Mouse (Mus musculus) c-Kit-positive CD71-positive TER-119-positive erythroid progenitor cells, embryonic 14.5 days (primary cell): Measurements from ENCODE around the gene Kdelr1.
"Not testable (repeated sequence)": the region's sequence is repeated elsewhere in the genome, so short reads cannot be mapped to it uniquely, and the experiment has no call there.

Experiments
- DNase-seq: peaks from one replicate; pipeline ENCODE4 v3.0.0-alpha.2; 2013; ENCODE audit warnings: low spot score

Kdelr1 gene

GRCm38 (mm10) chr7:45870282-45871058 lies 2.1 kb upstream of the Kdelr1 start:
- DNase-seq: no peak

GRCm38 (mm10) chr7:45873061-45873947 lies 732 bp downstream of the Kdelr1 start:
- peak; percentile 66 for DNase-seq

- no peak for DNase-seq
These were observed 4.3 kb downstream of the Kdelr1 start for GRCm38 (mm10) chr7:45876895-45877294.

- not testable (repeated sequence) for DNase-seq
These were observed 5.7 kb downstream of the Kdelr1 start, which contains the start of gene Grin2d for GRCm38 (mm10) chr7:45878278-45878677. TSS of gene Grin2d (minus strand) at chr7:45878378.

GRCm38 (mm10) chr7:45880531-45880930 lies 8.0 kb downstream of the Kdelr1 start:
- DNase-seq: no peak

- DNase-seq: no peak
These were observed 8.4 kb downstream of the Kdelr1 start for GRCm38 (mm10) chr7:45881011-45881410.

DNA sequence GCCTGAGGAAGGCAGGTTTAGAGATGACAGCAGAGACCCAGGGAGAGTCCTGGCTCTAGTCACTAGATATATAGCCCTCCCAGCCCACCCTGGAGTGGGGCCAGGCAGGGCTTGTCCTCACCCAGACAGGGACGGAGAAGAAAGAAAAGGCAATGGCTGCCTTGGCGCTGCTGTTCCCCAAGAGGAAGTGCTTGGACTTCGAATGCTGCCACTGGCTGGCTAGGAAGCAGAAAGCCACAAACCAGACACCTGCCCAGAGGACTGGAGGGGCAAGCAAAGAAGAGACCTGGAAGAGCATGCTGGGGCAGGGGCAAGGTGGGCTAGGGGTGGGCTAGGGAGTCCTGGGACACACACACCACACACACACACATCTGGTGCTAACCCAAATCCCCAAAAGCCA lies 14.7 kb downstream of the Kdelr1 start:
- DNase-seq: no peak

DNA sequence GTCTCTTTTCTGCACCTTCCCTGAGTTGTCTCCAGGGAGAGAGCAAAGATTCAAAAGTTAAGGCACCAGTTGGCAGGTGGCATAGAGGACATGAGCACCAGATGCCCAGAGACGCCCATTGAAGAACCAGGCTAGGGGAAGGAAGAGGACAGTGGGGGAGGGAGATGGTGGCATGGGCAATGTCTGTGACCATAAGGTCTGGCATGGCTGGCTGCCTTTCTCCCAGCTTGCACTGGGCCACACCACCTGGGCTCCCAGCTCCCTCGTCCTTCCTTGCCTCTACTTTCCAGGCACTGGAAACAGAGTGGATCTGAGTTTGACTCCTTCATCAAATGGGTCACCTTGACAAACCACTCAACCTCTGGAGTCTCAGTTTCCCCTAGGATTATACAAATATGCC lies 20.1 kb downstream of the Kdelr1 start:
- no peak for DNase-seq

DNA sequence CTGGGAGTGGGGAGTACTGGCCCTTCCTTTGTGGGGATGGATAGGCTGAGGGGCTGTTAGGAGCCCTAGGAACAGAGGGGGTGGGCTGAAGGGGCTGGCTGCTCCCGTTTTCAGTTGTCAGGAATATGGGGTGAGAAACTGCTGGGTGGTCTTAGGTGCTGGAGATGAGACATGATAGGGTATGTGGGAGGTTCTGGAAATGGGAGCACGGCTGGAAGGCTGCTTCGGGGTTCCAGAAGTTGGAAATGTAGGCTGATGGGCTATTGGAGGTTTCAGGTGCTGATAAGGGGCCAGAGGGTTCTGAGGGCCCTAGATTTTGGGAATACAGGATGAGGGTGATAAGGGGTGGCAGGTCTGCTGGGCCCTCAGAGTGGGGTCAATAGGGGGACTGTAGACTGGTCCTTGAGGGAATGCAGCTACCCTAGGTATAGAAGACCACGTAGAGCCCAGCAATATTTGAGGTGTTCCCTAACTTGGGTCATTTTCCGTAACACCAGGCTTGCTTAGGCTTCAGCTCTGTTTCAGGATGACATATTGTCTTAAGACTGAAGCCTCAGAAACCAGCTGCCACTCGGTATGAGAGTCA lies 23.5 kb downstream of the Kdelr1 start:
- DNase-seq: no peak

DNA sequence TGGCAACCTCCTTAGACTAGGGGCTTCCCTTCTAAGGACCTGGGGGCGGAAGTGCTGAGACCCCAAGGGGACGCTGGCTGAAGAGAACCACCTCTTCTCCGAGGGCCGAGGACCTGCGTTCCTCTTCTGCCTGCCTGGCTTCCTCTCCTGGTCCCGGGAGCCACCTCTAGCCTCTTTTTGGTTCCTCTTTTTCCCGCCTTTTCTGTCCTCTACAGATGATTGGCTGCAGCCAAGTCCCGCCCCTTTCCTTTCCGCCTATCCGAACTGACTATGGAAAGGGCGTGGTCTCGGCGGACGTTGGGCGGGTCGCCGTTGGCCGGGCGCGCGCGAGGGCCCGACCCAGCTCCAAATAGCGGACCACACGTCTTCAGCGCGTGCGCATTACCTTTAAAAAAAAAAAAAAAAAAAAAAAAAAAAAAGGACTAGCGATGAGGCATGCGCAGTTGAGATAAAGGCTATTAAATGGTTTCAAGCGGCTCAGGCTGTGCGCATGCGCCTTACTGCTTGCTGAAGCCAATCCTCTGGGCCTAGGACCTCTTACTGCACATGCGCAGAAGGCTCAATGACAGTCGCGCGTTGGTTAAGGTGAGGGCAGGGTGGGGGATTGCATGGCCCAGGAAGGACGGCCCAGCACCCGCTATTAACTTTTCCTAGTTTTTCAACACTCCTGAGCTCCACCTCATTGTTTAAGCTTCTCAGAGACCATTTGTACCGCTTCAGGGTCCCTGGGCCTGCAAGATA lies 24.1 kb downstream of the Kdelr1 start, which contains the start of the genes Syngr4 and Tmem143:
Gene Syngr4 (minus strand): TSS at position 198 of the 741 bp plus-strand sequence.
Gene Tmem143 (plus strand): TSS at position 425 of the 741 bp plus-strand sequence.
- DNase-seq: peak; percentile 99

GRCm38 (mm10) chr7:45897258-45897757 lies 24.7 kb downstream of the Kdelr1 start:
- peak; percentile 61 for DNase-seq

GRCm38 (mm10) chr7:45898125-45898524 lies 25.6 kb downstream of the Kdelr1 start:
- peak; percentile 67 for DNase-seq

DNA sequence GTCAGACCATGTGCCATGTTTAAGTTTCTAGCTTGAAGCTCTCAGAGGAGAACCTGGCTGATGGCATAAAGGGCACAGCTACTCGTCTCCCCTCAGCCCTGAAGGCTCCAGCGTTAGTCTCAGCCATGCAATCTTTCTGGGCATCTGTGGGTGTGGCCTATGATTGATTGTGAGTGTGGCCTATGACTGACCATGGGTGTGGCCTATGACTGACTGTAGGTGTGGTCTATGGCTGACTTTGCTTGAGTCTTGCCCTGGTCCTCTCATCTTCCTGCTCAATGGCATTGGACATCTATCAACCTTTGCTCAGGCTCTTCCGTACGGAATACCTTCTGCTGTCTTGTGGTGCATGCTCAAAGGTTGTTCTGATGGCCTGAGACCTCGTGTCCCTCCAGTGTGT lies 29.0 kb downstream of the Kdelr1 start:
- DNase-seq: peak; percentile 65

- DNase-seq: no peak
These were observed 30.0 kb downstream of the Kdelr1 start for GRCm38 (mm10) chr7:45902481-45903002.

DNA sequence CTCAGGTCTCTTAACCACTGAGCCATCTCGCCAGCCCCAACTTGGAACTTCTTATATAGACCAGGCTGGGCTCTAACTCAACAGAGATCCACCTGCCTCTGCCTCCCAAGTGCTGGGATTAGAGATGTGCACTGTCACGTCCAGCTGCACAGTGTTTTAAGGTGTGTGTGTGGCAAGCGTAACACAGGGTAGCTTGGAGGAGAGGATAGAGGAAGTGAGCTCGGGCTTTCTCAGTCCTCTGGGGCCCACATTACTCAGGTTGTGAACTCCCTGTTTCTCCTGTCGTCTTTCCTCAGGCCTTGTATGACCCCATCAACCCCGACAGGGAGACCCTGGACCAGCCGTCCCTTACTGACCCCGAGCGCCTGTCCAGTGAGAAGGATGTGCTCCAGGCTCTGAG lies 34.0 kb downstream of the Kdelr1 start:
- DNase-seq: no peak

- DNase-seq: no peak
These were observed 35.8 kb downstream of the Kdelr1 start for GRCm38 (mm10) chr7:45908384-45908783.

GRCm38 (mm10) chr7:45909145-45909544 lies 36.6 kb downstream of the Kdelr1 start:
- DNase-seq: no peak

DNA sequence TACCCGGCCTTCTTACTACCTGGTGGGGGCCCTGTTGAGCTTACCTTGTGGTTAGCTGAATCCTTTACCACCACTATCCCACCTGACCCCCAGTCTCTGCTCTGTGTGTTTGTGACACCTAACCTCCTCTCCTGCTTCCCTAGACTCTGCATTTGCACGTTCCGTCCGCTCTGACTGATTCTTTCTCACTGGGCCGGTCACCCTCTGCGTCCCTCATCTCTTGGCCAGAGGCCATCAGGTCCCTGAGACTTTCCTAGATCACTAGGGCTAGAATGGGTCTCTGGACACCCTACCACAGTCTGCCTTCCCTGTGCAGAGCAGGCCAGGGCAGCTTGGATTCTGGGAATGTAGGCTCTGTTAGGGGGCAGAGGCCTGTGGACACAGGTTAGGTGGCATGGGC lies 41.5 kb downstream of the Kdelr1 start:
- DNase-seq: no peak

- no peak for DNase-seq
These were observed 42.4 kb downstream of the Kdelr1 start for GRCm38 (mm10) chr7:45915011-45915410.

DNA sequence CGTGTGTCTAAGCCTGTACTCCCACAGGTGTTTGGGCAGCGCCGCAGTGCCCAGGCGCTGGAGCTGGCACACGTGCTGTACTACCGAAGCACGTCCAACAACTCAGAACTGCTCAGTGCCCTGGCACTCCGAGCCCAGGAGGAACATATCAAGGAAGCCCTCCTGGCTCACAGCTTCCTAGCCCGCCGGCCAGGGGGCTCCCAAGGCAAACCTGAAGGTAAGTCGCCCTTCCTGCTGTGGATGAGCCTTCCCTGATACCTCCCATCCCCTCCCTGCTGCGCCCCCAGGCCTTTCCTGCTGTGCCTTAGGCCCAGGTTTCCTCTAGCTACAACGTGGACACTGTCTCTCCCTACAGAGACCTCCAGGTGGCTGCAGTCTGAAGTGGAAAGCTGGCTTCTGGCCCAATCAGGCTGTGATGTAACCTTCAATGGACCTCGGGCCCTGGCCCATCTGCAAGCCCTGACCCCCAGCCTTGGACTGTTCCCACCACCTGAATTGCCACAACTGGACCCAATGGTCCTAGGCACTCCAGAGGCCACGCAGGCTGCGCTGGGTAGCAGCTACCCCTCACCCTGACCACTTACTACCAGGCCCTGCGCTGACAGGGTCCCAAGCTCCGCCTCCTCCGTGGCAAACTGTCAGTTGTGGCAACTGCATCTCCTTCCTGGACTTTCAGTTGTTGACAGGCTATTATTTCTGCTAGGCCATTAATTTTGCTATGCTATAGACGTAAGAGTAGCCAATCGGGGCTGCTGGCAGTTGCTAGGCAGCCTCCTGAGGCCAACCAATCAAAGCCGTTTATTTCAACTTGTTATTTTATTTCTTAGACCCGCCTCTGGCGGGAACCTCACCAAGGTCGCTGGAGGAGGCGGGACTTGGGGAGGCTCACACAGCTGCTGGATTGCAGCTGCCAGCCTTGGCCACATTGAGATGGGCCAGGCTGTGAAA lies 43.8 kb downstream of the Kdelr1 start:
- peak; percentile 71 for DNase-seq
